Mouse (Mus musculus): ENCODE results near the gene Pqbp1.
"Not testable (repeated sequence)": the region's sequence is repeated elsewhere in the genome, so short reads cannot be mapped to it uniquely, and the experiment has no call there.

The Pqbp1 gene

DNA sequence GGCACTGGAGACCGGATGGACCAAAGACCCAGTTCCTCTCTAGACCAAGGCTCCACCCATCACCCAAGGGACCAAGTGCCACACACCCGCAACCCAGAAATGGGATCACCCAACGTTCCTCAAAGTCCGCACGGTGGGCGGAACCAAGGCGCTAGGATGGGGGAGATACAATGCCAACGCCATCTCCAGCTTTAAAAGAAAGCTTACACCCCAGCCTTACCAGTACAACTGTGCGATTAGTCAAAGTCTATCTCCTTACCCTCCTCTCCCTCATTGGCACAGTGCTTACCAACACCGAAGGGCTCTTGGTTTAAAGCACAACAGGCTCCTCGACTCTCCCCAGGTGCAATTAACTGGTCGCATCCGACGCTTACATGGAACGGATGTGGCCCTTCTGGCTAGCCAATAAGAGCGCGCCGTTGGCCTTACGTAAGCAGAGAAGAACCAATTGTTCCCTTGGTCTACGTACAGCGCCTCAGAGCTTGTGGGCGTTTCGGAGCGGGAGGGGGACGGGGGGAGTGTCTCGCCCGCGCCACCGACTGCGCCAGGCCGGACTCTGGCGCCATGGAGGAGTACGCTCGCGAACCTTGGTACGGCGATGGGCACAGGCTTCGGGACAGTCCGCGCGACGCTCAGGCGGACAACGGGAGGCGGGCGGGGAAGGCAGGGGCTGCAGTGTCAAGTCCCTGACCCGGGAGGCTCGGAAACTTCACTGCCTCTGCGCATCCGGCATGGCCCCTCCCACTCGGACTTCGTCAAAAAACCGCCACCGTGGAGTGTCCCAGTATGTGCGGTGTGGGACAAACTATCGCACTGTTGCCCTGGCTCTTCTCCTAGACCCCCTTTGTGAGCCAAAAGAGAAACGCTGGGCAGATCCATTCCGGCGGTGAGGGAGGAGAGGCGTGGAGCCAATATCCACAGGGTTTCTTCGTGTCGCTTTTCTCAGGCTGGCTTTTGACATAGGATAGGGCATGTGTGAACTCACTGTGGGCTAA, at the start of gene Pqbp1, which contains the start of gene Timm17b:
Gene Pqbp1, minus strand, starts transcription at position 390 of the 995 bp plus-strand sequence.
Gene Timm17b, plus strand, starts transcription at position 478 of the 995 bp plus-strand sequence.
- peak; percentile 86 to 91 for DNase-seq

- DNase-seq: peak; percentile 89 to 91
Observed at GRCm38 (mm10) chrX:7947900-7948492, 48.9 kb upstream of the Pqbp1 start.

GRCm38 (mm10) chrX:7947108-7947899, 48.2 kb upstream of the Pqbp1 start, which contains the start of gene Hdac6:
TSS of gene Hdac6 (minus strand) at chrX:7947889.
- DNase-seq: peak; percentile 15 to 45

DNA sequence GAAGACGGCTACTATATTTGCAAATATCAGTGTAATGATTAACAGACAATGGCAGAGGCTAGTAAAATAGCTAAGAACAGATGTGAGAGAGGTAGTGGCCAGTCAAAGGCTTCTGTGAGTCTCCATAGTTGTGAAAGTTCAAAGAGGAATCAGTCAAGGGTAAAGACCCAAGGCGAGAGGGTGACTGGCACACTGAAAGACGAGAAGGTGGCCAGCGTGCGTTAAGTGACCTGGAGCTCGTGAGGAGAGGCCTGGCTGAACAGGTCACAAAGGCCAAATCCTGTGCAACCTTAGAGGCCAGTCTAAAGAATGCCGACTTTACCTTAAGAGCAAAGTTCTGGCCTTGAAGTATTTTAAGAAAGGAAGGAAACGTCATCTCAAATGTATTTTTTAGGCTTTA, 46.5 kb upstream of the Pqbp1 start:
- no peak for DNase-seq

GRCm38 (mm10) chrX:7937667-7938066, 38.6 kb upstream of the Pqbp1 start:
- DNase-seq: no peak

GRCm38 (mm10) chrX:7936874-7937273, 37.8 kb upstream of the Pqbp1 start:
- DNase-seq: peak in 1 of 2 experiments; percentile 19

- no peak for DNase-seq
Observed at GRCm38 (mm10) chrX:7928270-7928790, 29.3 kb upstream of the Pqbp1 start, which contains the start of gene Eras. TSS of gene Eras (minus strand) at chrX:7928607.

GRCm38 (mm10) chrX:7927116-7927515, 28.0 kb upstream of the Pqbp1 start:
- DNase-seq: no peak

DNA sequence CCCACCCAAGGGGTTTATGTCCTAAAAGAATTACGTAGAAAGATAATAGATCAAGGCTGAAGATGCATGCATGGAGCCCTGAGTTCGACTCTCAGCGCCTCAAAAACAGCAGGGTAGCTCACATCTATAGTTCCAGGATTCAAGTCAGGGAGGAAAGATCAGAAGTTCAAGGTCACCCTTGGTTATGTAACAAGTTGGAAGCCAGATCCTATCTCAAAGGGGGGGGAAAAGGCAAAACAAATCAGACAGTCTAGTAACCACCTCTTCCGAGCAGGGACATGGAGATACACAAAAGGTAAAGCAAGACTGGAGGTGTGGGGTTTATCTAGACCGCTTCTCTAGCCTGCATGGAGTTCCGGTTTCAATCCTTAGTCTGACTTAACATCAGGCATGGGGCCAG, 27.2 kb upstream of the Pqbp1 start:
- no peak for DNase-seq

- peak; percentile 42 to 63 for DNase-seq
Observed at GRCm38 (mm10) chrX:7922032-7922431, 23.0 kb upstream of the Pqbp1 start.

DNA sequence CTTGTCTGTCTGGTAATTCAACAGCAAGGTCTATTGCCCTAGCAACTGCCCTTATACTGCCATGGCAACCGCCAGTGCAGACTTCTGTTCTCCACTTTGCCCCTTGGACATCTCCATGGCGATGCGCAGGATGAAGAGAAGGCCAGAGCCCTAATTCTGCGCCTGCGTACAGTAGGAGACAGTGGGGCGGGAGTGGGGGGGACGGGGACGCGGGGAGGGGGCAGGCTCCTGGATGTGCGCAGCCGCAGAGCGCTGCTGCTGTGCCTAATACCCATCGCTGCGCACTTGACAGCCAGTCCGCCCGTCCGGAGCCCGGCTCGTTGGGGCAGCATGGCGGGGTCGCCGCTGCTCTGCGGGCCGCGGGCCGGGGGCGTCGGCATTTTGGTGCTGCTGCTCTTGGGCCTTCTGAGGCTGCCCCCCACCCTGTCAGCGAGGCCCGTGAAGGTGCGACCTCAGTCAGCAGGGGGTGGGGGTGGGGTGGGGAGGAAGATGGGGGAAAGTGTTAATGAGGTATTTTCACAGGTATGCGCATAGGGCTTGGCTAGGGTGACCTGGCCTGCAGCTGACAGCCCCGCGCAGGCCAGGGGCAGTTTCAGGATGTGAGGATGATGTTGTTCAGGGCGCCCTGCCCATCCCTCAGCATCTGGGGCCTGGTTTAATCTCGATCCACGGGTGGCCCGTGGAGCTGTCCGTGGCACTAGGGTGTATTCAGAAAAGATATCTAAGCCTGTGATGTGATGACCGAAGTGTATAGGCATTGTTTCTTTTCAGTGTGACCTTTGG, 20.7 kb upstream of the Pqbp1 start, which contains the start of gene Pcsk1n:
Gene Pcsk1n, plus strand, starts transcription at position 222 of the 783 bp plus-strand sequence.
- peak; percentile 71 to 82 for DNase-seq

- DNase-seq: not testable (repeated sequence)
Observed at GRCm38 (mm10) chrX:7917960-7918359, 18.9 kb upstream of the Pqbp1 start.

GRCm38 (mm10) chrX:7915669-7916068, 16.6 kb upstream of the Pqbp1 start:
- peak; percentile 47 to 55 for DNase-seq

GRCm38 (mm10) chrX:7910473-7910872, 11.4 kb upstream of the Pqbp1 start:
- no peak for DNase-seq

- not testable (repeated sequence) for DNase-seq
Observed at GRCm38 (mm10) chrX:7909242-7909641, 10.2 kb upstream of the Pqbp1 start, which contains the start of gene Gm10490. TSS of gene Gm10490 (plus strand) at chrX:7909542.

GRCm38 (mm10) chrX:7907735-7908134, 8.7 kb upstream of the Pqbp1 start, which contains the start of gene Gm10491:
TSS of gene Gm10491 (minus strand) at chrX:7907835.
- DNase-seq: no peak

- no peak for DNase-seq
Observed at GRCm38 (mm10) chrX:7904441-7904840, 5.4 kb upstream of the Pqbp1 start.

DNA sequence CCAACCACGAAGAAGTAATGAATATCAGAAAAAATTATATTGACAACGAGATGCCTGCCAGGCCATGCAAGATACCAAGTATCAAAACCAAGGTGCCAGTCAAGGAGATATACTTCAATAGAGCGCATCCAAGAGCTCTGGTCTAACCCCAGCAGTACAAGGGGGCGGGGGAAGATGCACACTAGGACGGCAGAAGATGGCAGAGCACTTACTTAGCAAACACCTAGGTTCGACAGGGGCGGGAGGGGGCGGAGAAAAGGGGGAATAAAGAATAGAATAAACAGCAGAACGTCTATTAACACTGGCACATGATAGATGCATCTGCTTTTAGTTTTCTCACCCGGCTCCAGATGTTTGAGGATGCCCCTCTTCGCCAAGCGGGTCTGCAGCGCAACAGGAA, 858 bp downstream of the Pqbp1 start:
- no peak for DNase-seq

- DNase-seq: peak; percentile 83 to 86
Observed at GRCm38 (mm10) chrX:7883841-7884567, 15.1 kb downstream of the Pqbp1 start, which contains the start of gene Slc35a2. TSS of gene Slc35a2 (plus strand) at chrX:7884028.

DNA sequence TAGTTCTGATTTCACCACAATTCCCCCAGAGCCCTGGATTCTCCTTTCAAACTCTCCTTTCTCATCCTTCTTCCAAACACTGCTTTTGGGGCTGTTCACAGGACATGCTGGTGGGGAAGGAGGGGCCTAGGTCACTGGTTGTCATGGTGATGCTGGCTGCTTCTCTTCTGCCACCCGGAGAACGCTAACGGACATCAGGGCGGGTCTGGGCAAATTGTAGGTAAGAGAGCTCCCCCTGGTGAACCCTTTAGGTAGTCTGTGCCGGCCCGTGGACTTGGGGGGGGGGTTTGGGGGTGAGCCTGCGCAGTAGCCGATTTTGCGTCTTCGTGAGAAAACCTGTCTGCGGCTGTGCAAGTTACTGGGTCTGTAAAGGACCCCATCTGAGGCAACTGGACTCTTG, 19.2 kb downstream of the Pqbp1 start:
- peak; percentile 66 to 78 for DNase-seq
